Mouse (Mus musculus): ENCODE measurements around the gene Rhod. TPM values are rescaled to one million over a fixed set of nuclear protein-coding genes. Genes with fewer than 3 reads are reported as not detected.

The Rhod gene
- total RNA-seq, 2 experiments from 2014 or later, result 0.56 to 0.75 TPM

DNA sequence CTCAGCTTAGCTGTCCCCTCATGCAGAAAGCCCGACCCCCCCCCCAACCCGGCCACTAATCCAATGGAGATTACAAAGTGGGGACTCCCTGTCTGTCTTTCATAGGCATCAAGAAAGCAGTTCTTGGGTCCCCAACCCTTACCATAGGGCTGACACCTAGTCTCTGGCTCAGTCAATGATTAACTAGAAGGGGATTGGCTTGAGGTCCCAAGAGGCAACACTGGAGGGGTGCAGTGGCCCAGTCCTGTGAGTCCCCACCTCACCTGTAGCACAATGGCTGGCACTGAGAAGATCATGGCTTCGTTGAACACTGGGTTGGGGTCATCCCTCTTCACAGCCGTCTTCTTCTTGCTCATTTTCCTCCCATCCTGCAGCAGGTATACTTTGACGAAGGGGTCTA, 11.4 kb upstream of the Rhod start:
- DNase-seq, result no peak

DNA sequence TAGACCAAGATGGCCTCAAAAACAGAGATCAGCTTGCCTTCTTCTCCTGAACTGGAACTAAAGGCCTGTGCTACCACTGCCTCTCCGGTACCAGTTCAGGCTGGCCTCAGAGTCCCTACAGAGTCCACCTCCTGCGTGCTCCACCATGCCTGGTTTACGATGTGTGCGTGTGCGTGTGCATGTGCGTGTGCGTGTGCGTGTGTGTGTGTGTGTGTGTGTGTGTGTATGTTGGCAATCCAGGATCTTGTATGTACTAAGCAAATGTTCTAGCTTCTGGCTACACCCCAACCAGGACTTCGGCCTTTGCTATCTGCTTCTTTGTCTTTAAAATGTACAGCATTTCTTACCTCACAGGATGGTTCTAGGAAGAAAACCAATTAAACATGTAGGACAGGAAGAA, 10.0 kb upstream of the Rhod start:
- no peak for DNase-seq

DNA sequence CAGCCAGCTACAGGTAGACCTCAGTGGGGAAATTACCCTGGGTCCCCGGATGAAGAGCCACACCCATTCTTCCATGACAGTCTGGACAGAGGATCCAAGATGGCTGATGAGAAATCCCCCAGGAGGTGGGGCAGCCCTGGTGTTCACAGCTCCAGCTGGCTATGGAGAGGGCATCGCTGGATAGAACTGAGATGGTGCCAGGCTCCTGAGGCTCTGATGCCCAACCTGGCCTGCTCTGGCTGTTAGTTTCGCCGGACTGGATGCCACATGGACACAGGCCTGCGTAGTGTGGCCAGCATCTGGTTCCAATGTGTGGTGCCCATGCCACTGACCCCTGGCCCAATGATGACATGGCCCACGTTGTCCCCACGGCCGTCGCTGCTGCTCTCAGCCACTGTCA, 8.2 kb upstream of the Rhod start:
- DNase-seq, result peak; percentile 53

DNA sequence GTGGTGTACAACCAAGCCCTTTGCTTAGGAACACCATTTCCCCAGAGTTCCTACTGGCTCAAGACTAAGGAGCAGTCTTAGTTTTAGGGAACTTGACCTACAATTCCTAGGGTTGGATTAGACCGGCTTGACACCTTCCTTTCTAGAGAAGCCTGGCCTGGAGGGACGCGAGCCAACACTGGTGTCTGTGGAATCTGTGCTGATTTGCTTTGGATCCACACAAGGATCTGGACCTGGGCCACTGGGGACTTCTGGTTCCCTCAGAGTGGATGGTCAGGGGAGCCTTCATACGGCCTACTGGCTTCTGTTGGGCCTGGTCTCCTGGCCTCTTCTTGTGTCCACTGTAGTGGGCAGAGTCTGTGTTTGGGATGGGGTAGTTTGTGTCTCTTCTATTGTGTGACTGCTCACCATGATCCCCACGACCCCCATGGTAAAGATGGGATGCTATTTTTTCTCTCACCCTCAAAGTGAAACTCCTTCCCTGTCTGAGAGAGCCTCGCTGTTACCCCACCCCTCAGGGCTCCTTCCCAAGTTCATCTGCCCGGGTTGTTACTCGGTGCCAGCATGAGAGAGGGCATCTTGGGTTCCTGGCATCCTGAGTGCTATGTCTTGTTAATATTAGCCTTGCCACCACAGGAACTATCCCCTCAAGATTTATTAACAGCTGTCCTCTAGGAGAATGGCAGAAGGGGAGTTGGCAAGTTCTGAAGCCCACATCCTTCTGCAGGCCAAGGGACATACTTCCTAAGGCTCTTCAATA, 7.6 kb upstream of the Rhod start:
- peak; percentile 50 for DNase-seq

DNA sequence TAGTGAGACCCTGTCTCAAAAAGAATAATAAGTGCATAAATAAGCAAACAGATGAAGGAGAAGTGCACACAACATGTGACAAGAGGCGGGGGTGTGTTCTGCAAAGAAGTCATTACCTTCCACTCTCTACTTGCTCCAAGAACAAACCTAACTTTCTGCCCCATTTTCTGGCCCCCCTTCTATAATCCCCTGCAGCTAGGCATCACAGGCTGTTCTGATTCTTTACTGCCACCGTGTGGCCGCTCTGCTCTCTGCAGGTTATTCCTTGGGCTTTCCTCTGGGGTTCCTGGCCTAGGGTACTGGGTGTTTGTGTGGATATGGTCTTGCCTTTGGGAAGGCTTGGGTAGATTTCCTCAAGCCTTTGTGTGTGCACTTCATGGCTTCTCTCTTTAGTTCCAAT, 3.2 kb upstream of the Rhod start:
- peak; percentile 41 for DNase-seq

DNA sequence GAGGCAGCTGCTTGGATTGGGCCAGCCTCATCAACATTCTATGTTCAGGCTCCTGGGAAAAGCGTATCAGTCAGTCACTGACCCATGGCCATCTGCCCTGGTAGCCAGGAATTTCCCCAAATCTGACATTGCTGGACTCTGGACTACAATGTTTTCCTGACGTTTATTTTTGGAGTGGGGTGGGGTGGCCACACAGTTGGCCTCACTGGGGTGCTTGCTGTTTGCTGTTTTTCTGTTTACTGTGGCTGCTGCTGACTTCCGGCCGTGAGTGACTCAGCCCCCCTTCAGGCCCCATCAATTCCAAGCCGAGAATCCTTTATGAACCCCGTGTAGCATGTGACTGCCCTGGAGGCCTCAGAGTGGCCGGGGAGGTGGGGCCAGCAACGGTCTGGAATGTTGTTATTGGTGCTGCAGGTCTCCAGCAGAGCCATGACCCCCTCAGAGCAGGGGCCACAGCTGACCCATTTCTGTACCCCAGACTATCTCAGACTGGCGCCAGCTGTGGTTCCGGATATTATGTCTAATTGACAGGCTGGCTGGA, 2.5 kb upstream of the Rhod start:
- no peak for DNase-seq

DNA sequence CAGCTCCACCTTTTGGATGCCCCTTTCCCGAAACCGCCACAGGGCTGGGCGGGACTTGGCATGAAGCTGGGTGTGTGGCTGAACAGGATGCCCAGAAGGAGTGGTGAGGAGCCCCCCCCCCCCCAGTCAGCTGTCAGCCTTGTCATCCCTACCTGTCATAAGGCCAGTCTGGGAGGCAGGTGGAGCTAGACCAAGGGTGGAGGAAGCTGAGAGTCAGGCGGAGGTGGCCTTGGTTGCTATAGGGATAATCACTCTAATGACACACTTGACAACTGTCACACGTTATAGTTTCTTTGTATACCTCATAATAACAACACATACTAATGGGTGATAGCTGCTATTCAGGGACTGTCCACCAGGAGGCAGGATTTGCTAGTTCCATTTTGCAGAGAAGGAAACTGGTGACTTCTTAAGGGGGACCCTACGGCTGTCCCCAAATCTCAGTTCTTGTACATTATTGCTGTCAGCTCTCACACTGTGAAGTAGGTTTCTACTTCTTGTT, 1.9 kb upstream of the Rhod start:
- no peak for DNase-seq

DNA sequence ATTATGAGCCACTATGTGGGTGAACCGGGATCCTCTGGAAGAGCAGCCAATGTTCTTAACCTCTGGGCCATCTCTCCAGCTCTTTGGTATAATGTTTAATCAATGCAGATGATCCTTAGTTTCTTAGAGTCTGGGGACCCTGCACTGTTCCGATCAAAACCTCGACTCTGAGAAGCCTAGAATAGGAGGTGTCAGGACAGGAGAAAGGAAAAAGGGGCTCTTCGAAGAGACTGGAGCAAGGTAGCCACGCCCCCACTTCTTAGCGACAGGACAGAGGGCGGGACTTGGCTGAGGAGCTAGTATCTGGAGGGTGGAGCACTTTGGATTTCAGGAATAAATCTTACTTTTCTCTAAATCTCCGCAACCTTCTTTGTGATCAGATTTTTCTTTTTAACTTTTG, 990 bp upstream of the Rhod start:
- DNase-seq, result no peak

DNA sequence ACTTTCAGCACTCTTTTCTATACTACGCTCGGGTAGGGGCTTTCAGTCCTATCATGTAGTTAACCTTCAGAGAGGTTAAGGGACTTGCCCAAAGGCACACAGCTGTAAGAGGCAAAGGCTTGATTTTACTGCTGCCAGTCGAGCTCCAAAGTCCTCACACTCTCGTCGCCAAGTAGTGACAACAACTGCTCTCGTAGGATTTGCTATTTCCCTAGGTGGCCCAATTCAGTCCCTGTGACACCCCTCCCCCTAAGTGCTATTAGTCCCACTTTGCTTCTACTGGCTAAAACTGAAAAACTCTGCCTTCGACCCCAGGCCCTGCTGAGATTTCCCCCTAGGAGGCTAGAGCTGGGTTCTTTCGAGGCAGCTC, 456 bp downstream of the Rhod start:
- DNase-seq, result no peak

DNA sequence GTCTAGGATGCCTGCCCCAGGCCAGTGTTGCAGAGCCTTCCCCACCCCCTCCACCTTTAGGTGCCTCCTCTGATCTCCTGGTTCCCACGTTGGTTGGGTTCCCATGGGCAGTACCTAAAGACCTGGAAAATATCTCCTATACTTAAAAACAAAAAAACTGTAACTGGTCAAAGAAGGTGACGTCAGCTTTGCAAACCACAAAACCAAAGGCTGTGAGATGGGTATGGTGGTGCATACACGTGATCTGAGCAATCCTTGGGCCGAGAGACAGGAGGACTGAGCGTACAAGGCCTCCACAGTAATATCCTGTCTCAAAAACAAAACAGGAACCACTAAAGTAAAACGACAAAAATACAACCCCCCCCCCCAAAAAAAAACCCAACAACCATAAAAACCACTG, 1.3 kb downstream of the Rhod start:
- no peak for DNase-seq

DNA sequence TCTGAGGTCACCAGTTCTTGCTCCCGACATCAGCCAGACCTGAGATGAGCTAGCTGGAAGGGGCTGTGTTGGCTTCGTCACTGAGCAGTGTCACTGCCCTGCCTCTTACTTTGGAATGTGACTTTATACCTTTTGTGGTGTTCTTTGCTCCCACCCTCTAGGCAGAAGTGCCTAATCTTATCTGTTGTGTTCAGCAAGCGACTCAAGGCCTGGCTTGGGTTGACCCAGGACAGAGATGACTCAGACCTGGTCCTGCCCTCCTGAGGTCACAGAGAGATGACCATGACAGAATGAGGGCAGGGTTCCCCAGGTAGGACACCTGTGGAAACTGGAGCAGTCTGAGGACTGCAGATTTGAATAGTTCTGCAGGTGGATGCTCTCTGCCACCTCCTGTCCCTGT, 3.0 kb downstream of the Rhod start:
- DNase-seq, result no peak

DNA sequence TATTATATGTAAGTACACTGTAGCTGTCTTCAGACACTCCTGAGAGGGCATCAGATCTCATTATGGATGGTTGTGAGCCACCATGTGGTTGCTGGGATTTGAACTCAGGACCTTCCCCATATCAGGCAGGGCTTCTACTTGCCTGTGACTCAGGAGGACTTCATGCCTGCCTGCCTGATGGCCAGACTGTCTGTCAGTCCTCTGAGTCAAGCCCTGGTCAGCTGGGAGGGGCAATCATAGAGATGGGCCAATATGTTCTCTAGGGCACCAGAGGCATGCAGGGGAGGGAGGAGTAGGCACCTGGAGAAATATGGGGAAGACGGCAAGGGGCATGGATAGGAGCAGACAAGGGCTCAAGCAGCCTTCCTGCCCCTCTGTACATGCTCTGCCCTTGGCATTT, 4.2 kb downstream of the Rhod start:
- DNase-seq, result no peak

DNA sequence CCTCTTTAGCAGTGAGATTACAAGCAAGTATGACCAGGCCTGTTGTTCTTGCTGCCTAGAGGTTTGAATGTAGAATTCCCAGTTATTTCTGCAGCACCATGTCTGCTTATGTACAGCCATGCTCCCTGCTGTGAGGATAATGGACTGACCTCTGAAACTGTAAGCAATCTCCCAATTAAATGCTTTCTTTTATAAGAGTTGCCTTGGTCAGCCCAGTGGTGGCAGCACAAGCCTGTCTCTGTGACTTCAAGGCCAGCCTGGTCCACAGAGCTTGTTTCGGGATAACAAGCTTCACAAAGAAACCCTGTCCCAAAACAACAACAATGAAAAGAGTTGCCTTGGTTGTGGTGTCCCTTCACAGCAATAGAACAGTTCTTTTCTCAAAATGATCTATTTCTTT, 5.5 kb downstream of the Rhod start:
- DNase-seq, result no peak

DNA sequence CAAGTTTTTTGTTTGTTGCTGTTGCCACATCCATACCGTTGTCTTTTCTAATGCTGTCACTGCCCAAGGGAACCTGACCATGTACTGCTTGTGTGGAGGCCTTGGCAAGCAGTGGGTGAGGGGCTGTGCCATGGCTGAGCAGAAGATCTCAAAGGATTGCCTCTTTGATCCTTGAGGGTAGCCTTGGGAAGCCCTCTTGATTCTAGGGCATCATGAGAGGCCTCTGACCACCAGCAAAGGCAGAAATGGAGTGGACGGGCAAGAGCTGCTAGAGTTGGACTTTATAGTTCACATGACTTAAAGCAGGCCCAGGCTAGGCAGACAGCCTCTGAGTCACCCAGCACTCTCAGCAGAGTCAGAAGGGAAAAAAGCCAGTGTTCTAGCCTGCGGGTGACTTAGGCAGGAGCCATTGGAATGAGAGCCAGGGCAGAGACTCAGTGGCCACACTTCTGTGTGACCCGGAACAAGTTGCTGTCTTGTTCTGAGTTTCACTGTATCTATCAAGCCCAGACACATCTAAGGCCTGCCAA, 9.1 kb downstream of the Rhod start:
- no peak for DNase-seq

DNA sequence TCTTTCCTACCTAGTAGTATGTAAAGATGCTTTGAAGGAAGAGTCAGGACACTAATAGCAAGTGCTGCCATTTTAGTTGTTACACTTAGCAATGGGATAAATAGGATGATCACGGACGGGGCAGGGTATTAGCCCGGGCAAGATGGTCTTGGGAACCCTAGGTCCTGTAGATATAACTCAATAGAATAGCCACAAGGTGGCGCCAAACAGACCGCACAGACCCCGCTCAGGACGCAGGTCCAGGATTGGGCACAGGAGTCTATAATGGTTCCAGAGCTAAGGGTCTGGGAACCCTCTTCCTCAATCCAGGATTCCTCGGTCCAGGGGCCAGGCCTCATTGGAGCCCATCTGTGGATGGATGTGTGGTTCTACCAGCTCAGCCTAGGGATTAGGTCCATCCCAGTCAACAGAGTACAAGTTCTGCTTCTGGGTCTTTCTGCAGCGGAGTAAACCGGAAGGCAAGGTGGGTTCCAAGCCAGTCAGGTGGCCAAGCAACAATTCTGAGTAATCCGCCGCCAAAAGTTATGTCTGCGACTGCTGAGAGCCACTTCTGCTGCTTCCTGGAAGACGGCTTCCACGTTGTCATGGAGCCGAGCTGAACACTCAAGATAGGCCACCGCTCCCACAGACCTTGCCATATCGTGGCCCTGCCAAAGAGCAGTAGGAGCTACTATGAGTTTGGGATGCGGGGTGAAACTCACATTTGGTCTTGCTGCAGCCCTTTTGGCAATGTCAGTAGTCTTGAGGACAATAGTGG, 13.4 kb downstream of the Rhod start:
- DNase-seq, result no peak

DNA sequence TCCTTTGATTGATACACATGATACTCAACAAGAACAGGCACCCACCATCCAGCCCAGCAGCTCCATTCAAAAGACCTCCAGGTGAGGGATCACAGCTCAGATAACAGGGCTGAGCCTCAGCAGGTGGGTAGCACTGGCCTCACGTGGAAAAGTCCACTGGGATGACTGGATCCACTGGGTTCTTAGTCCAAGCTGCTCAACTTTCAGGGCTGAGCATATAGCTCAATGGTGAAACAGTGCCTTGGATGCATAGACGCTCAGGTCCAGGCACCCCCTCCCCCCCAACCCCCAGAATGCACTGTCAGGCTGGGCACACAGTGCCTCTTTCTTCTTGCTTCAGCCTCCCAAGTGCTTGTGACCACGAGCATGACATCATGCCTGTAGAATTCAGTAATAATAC, 16.2 kb downstream of the Rhod start:
- no peak for DNase-seq

DNA sequence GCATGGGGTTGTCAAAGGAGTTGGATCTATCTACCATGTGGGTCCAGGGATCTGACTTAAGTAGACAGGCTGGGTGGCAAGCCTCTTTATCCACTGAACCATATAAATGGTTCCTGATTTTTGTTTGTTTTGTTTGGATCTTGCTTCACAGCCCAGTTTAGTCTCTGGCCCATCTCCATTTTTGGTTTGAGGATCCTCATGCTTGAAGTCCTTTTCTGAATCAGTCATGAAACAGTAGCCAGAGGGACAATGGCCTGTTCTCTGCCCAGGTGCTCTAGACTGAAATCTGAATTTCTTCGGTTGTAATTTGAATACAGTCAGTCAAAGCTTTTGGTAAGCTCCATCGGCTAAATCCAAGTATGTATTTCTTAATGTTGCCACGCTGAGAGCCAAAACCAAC, 16.7 kb downstream of the Rhod start:
- DNase-seq, result no peak

DNA sequence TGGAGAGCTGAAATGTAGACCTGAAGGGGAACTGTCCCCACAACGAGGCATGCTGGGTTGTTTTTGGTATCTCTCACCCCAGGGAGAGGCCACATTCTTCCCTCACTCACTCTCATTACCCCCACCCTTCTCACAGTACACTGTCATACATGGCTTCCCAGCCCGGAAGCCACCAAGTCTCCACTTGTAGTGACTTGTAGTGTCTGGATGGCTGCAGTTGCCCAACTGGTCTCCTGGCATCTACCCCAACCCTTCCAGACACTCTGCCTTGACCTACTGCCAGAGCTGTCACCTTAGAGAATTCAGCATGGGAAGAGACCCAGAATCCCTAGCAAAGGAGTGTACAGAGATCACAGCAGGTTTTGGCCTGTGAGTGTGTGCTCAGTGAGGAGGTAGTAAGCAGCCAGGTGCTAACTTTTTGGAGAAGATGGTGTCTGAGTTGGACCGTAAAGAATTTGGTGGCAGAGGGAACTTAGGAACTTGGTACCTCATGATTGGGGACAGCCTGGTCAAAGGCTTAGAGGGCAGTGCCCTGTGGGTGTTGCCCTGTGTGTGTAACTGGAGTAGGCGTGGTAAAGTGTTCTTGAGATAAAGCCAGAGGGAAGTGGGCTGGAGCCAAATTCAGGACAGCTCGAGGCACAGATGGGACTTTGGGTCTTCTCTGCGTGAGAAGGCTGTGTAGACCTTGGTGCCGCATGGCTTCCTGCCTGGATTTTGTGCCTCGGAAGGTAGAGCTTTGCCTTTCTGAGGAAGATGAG, 18.9 kb downstream of the Rhod start:
- DNase-seq, result peak; percentile 23

DNA sequence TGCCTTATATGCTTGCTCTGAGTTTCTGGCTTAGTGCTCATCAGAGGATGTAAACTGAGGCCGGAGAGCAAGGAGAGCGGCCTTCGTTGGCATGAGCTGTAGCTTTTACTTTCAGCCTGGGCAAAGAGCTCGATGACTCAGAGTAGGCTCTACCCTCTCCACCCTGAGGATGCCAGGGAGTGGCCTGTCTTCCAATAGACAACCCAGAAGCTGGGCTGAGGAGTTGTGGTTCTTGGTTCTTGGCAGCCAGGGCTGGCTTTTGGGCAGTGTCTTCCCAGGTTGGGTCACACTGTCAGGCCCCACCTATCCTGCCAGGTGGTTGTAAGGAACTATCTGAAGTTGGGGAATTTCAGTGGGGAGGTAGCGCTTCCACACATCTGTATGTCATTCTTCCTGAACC, 19.5 kb downstream of the Rhod start:
- no peak for DNase-seq

DNA sequence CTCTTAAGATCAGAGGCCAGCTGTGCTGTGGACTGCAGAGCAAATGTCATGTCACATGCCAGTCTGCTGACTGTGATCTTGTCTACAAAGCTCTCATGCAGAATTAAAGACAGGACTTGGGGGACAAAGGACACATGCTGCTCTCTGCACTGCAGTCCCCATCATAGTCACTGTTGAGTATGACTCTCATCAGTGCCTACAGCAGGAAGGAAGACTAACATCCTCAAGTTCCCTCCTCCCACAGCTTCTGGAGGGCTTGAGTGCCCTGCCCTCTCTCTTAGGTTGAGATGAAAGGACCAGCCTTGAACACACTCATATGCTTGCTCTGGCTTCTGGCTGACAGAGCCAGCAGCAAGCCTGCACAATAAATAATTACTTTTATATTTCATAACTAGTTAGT, 21.5 kb downstream of the Rhod start:
- no peak for DNase-seq

DNA sequence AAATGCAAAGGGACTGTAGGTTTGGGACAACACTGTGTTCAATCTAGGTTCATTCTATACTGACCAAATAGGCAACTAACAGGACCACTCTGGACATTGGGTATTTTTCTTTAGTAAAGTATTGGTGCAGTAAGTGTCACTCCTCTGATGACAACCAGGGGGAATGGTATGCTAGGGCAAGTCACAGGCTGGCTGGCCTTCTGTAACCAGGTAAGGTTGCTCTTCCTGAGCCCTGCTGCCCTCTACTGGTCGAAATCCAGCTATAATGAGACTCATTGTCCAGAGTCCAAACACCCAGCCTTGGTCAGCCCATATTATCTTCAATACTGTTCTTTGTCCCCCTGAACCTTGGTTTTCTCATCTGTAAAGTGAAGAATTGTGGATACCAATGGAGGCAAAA, 22.0 kb downstream of the Rhod start:
- DNase-seq, result peak; percentile 28

DNA sequence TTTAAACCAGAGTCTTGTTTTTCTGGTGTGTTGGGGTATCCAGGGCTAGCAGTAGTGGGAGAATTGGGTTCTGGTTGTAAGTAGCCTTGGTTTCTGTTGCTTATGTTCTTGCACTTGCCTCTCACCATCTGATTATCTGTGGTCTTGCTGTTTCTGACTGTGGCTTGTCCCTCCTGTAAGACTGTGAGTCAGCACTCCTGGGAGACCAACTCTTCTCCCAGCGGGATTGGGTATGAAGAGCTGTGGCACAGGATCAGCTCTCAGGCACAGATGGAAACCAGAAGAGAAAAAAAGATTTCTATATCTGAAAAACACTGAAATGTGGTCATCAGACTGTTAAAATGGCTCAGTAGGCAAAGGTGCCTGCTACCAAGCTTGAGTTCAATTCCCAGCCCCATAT, 24.6 kb downstream of the Rhod start:
- DNase-seq, result no peak

DNA sequence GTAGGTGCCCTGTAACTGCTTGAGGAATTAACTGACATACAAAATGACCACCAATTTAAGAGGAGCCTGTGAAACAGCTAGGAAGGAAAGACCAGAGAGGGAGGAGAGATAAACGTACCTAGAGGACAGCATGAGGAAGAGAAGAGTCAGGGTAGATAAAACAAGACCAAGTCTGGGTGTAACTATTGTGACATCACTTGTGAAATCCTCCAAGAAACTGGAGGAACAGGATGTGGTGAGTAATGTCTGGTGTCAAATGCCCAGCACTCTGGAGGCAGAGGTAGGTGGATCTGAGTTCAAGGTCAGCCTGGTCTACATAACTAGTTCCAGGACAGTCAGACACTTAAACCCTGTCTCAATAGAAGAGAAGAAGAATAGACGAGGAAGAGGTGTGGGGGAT, 30.2 kb downstream of the Rhod start:
- no peak for DNase-seq
